Mouse (Mus musculus) ES-E14 (cell line): ENCODE measurements around the gene Grip1. TPM values are rescaled to one million over a fixed set of nuclear protein-coding genes. Genes with fewer than 3 reads are reported as not detected.
A peak's percentile ranks its signal among the peaks of the same experiment; 100 is the strongest.

Experiments used
- DNase-seq: peaks from one replicate; pipeline ENCODE4 v3.0.0-alpha.2; 2013; ENCODE audit warnings: low read depth, low spot score
- H3K27ac ChIP-seq: 2 replicates; pipeline ENCODE4 v1.5.1; 2012; ENCODE audit warnings: low read depth, mild to moderate bottlenecking, low read length, moderate library complexity, mixed read lengths; ENCODE audit not compliant: poor library complexity, insufficient read depth, severe bottlenecking
- H3K36me3 ChIP-seq: 2 replicates; pipeline ENCODE4 v1.6.1; 2012; ENCODE audit warnings: mild to moderate bottlenecking, low read length, moderate library complexity, mixed read lengths; ENCODE audit not compliant: control insufficient read depth, poor library complexity, insufficient read depth, severe bottlenecking
- H3K4me1 ChIP-seq, 2 experiments: fragments of 150-350 bp in 1 of 2; sonication (generic) in 1 of 2; 2 replicates each; pipeline ENCODE4 v1.6.1; 2012; ENCODE audit warnings: low read length in 2 of 2, mild to moderate bottlenecking in 1 of 2, mixed read lengths in 1 of 2; ENCODE audit not compliant: control insufficient read depth in 2 of 2, insufficient read depth in 2 of 2, poor library complexity in 1 of 2
- H3K4me3 ChIP-seq, 2 experiments: fragments of 150-350 bp in 1 of 2; sonication (generic) in 1 of 2; 2 replicates each; pipeline ENCODE4 v1.5.1; 2012; ENCODE audit warnings: low read length in 2 of 2, low read depth in 1 of 2, mild to moderate bottlenecking in 1 of 2, mixed read lengths in 1 of 2; ENCODE audit not compliant: insufficient read depth in 1 of 2, poor library complexity in 1 of 2, severe bottlenecking in 1 of 2
- H3K9ac ChIP-seq: 2 replicates; pipeline ENCODE4 v1.6.1; 2012; ENCODE audit warnings: low read depth, mild to moderate bottlenecking, low read length, mixed read lengths; ENCODE audit not compliant: poor library complexity, insufficient read depth, severe bottlenecking
- H3K9me3 ChIP-seq: fragments of 150-350 bp; sonication (generic); 2 replicates; pipeline ENCODE4 v1.6.1; 2012; ENCODE audit warnings: low read depth, mild to moderate bottlenecking, low read length; ENCODE audit not compliant: control insufficient read depth, insufficient read depth
- CHD2 ChIP-seq: IDR thresholded peaks from 2 replicates; pipeline ENCODE4 v1.6.1; 2014; ENCODE audit warnings: mild to moderate bottlenecking, low read depth, low read length, inconsistent platforms
- HCFC1 ChIP-seq: IDR thresholded peaks from 2 replicates; pipeline ENCODE4 v1.6.1; 2012; ENCODE audit warnings: low read length, inconsistent platforms, borderline replicate concordance; ENCODE audit not compliant: insufficient read depth
- MAFK ChIP-seq: IDR thresholded peaks from 2 replicates; pipeline ENCODE4 v1.6.1; 2014; ENCODE audit warnings: mild to moderate bottlenecking, low read depth, low read length, inconsistent platforms; ENCODE audit not compliant: insufficient read depth
- ZC3H11A ChIP-seq: IDR thresholded peaks from 2 replicates; pipeline ENCODE4 v1.6.1; 2012; ENCODE audit warnings: low read depth, mild to moderate bottlenecking, inconsistent platforms, low read length, borderline replicate concordance
- ZNF384 ChIP-seq: IDR thresholded peaks from 2 replicates; pipeline ENCODE4 v1.6.1; 2012; ENCODE audit warnings: low read depth, low read length, inconsistent platforms
- in situ Hi-C, 2 experiments: fragments of 600-800 bp; cut with MboI; formaldehyde crosslinking; loops; one replicate each; pipeline ENCODE4 v1.15.1; 2025; ENCODE audit warnings: low sequenced_read_pairs in 2 of 2, inconsistent platforms in 1 of 2; ENCODE audit not compliant: unreplicated experiment in 2 of 2
- total RNA-seq: library from RNA; depleted of rRNA; stranded (reverse); fragments of 300-350 nt; gene quantifications from 2 replicates; pipeline ENCODE4 v1.2.3, GENCODE M21; 2012

The Grip1 gene
- total RNA-seq, 1 experiment, result 4.2 TPM

DNA sequence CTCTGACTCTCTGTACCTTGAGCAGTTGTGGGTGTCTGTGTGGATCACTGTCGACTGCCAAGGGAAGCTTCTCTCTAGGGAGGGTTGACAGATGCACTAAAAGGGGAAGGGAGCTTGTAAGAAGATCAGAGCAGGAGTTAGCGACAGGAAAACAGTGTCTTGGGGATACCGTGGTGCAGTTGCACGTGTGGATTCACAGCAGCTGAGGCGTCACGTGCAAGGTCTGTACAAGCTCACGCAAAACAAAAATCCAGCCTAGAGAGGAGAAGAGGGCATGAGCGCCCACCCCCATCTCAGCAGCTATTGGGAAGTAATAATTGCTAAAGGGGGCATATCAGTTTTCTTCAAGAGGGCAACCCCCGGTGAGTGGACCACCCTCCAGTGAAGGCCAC is 350.8 kb downstream of the Grip1 start:
- H3K9me3 ChIP-seq, result no peaks in the 10 kb centered on the region
- no peak overlapping the region for H3K9ac ChIP-seq
- no peaks in the 10 kb centered on the region for H3K4me1 ChIP-seq
- no peak for TF ChIP-seq HCFC1
- no peak for TF ChIP-seq ZNF384
- TF ChIP-seq MAFK, result no peak
- in situ Hi-C loops, result no loop called here
- H3K36me3 ChIP-seq, result no peaks in the 10 kb centered on the region
- H3K4me3 ChIP-seq, result no peak overlapping the region
- no peak overlapping the region for H3K27ac ChIP-seq
- DNase-seq, result no peak

- in situ Hi-C loops, result no loop called here
- DNase-seq, result no peak
Observed at GRCm38 (mm10) chr10:119805082-119805481, 351.5 kb downstream of the Grip1 start.

GRCm38 (mm10) chr10:119806151-119806550 is 352.5 kb downstream of the Grip1 start:
- in situ Hi-C loops, result no loop called here
- H3K27ac ChIP-seq, result no peak overlapping the region
- no peak for DNase-seq
- H3K9me3 ChIP-seq, result no peaks in the 10 kb centered on the region
- TF ChIP-seq HCFC1 (no peak), ZNF384 (no peak), CHD2 (no peak), ZC3H11A (no peak), MAFK (no peak)
- H3K4me1 ChIP-seq, result no peaks in the 10 kb centered on the region
- H3K9ac ChIP-seq, result no peak overlapping the region
- H3K36me3 ChIP-seq, result no peaks in the 10 kb centered on the region
- no peak overlapping the region for H3K4me3 ChIP-seq

More at GRCm38 (mm10) chr10:119805082-119805481, 351.5 kb downstream of the Grip1 start:
- Histone ChIP-seq H3K27ac (no peak overlapping the region), H3K9me3 (no peaks in the 10 kb centered on the region), H3K4me3 (no peak overlapping the region), H3K36me3 (no peaks in the 10 kb centered on the region), H3K9ac (no peak overlapping the region), H3K4me1 (no peaks in the 10 kb centered on the region)
- TF ChIP-seq CHD2, result no peak
- TF ChIP-seq MAFK, result no peak
- no peak for TF ChIP-seq HCFC1
- no peak for TF ChIP-seq ZNF384
- TF ChIP-seq ZC3H11A, result no peak

DNA sequence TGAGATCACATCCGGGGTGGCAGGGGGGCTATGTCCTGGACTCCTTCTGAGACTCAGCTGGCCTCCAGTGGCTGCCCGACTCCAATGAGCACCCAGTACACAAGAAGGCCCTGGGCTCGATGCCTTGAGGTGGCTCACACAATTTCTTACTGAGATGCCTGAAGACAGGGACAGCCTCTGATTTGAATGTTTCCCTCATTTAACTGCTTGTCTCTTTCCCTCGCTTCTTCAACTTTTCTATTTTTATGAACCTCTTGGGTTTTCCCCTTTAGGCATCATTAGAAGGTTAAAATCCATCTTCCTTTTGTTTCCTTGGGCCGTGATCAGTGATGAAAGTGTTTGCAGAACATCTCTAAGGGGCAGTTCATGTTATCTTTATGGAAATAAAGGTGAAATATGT is 354.8 kb downstream of the Grip1 start:
- DNase-seq, result no peak
- no peak overlapping the region for H3K9ac ChIP-seq
- H3K9me3 ChIP-seq, result no peaks in the 10 kb centered on the region
- in situ Hi-C loops, result no loop called here
- no peak for TF ChIP-seq ZNF384
- no peak for TF ChIP-seq HCFC1
- TF ChIP-seq CHD2, result no peak
- TF ChIP-seq MAFK, result no peak
- TF ChIP-seq ZC3H11A, result no peak
- no peak overlapping the region for H3K27ac ChIP-seq
- no peaks in the 10 kb centered on the region for H3K36me3 ChIP-seq
- H3K4me1 ChIP-seq, result no peaks in the 10 kb centered on the region
- H3K4me3 ChIP-seq, result no peak overlapping the region

GRCm38 (mm10) chr10:119814087-119814486 is 360.5 kb downstream of the Grip1 start:
- in situ Hi-C loops, result no loop called here
- peak; percentile 6; the same call in 1 of the 2 replicates for TF ChIP-seq ZC3H11A
- TF ChIP-seq MAFK, result no peak
- Histone ChIP-seq H3K36me3 (no peaks in the 10 kb centered on the region), H3K27ac (no peak overlapping the region), H3K9me3 (no peaks in the 10 kb centered on the region), H3K4me1 (no peaks in the 10 kb centered on the region), H3K4me3 (no peak overlapping the region), H3K9ac (no peak overlapping the region)
- peak; percentile 54 for DNase-seq
